Mouse (Mus musculus) midbrain, embryonic 10.5 days (tissue): ENCODE measurements around the gene Gm10762. TPM values are rescaled to one million over a fixed set of nuclear protein-coding genes. Genes with fewer than 3 reads are reported as not detected.

Experiments used
- DNase-seq: peaks from one replicate; pipeline ENCODE4 v3.0.0-alpha.2; 2017; ENCODE audit warnings: low spot score
- H3K27ac ChIP-seq: fragments of 300-500 bp; sonication (generic); replicated peaks from 2 replicates; pipeline ENCODE4 v1.5.1; 2016; ENCODE audit warnings: mild to moderate bottlenecking
- H3K27me3 ChIP-seq: fragments of 300-500 bp; sonication (generic); 2 replicates; pipeline ENCODE4 v1.6.1; 2016; ENCODE audit warnings: low read depth, mild to moderate bottlenecking; ENCODE audit not compliant: poor library complexity, severe bottlenecking
- H3K36me3 ChIP-seq: fragments of 300-500 bp; sonication (generic); 2 replicates; pipeline ENCODE4 v1.6.1; 2016; ENCODE audit warnings: mild to moderate bottlenecking, moderate library complexity
- H3K4me1 ChIP-seq: fragments of 300-500 bp; sonication (generic); 2 replicates; pipeline ENCODE4 v1.6.1; 2016
- H3K4me3 ChIP-seq: fragments of 300-500 bp; sonication (generic); 2 replicates; pipeline ENCODE4 v1.5.1; 2016; ENCODE audit warnings: mild to moderate bottlenecking, moderate library complexity
- H3K9me3 ChIP-seq: fragments of 300-500 bp; sonication (generic); replicated peaks from 2 replicates; pipeline ENCODE4 v1.6.1; 2016; ENCODE audit warnings: mild to moderate bottlenecking
- WGBS: fragments of 180-500 bp; shearing (Covaris S2); methylation state at CpG from one replicate; pipeline ENCODE4 v1.1.7; 2016; 5-methylcytosine and 5-hydroxymethylcytosine counted together
- microRNA-seq: library from miRNA; unstranded; fragments of <30 nt; microRNA quantifications from one replicate; pipeline ENCODE4, GENCODE M21; 2017
- polyA plus RNA-seq: library from polyadenylated mRNA; unstranded; fragments of >200 nt; fragmentation: Nextera tagmentation; extraction: Ambion mirVana; gene quantifications from 2 replicates; pipeline ENCODE4 v1.2.1, GENCODE M21; 2016

The Gm10762 gene
- polyA plus RNA-seq, 1 experiment from 2014 or later: 16.1 TPM

GRCm38 (mm10) chr2:128947962-128948588, 19.4 kb downstream of the Gm10762 start:
- peaks cover 6% of the 10 kb centered on the region for H3K4me1 ChIP-seq
- 38% methylated on average over 6 of the region's 6 CpGs for WGBS

GRCm38 (mm10) chr2:128943538-128944528, 23.7 kb downstream of the Gm10762 start, which contains the start of gene Zc3h8:
Gene Zc3h8 (minus strand): TSS chr2:128944077.
- 2% methylated on average over 65 of the region's 65 CpGs for WGBS
- H3K4me3 ChIP-seq: peak within 1 kb of the TSS; percentile 88
- H3K9me3 ChIP-seq: no peaks in the 10 kb centered on the region
- H3K4me1 ChIP-seq: peaks cover 10% of the 10 kb centered on the region
- peak within 1 kb of the TSS; percentile 91 for H3K27ac ChIP-seq
- no peaks in the 10 kb centered on the region; the same call in 1 of the 2 replicates for H3K27me3 ChIP-seq
- peaks cover 9% of the 10 kb centered on the region for H3K36me3 ChIP-seq
- DNase-seq: peak; percentile 96

More at GRCm38 (mm10) chr2:128947962-128948588, 19.4 kb downstream of the Gm10762 start:
- peak; percentile 26 for DNase-seq
- no peaks in the 10 kb centered on the region; the same call in 1 of the 2 replicates for H3K27me3 ChIP-seq
- no peak overlapping the region for H3K4me3 ChIP-seq
- no peak overlapping the region for H3K27ac ChIP-seq
- no peaks in the 10 kb centered on the region for H3K36me3 ChIP-seq
- H3K9me3 ChIP-seq: no peaks in the 10 kb centered on the region

GRCm38 (mm10) chr2:128936256-128936655, 31.3 kb downstream of the Gm10762 start:
- no peaks in the 10 kb centered on the region for H3K4me1 ChIP-seq
- peaks cover 43% of the 10 kb centered on the region for H3K36me3 ChIP-seq
- no peak overlapping the region for H3K4me3 ChIP-seq
- 92% methylated on average over 3 of the region's 3 CpGs for WGBS
- H3K27ac ChIP-seq: no peak overlapping the region
- no peaks in the 10 kb centered on the region for H3K27me3 ChIP-seq
- no peak for DNase-seq
- no peaks in the 10 kb centered on the region for H3K9me3 ChIP-seq

- no peaks in the 10 kb centered on the region for H3K27me3 ChIP-seq
- H3K27ac ChIP-seq: no peak overlapping the region
- DNase-seq: no peak
- H3K4me1 ChIP-seq: no peaks in the 10 kb centered on the region
- H3K9me3 ChIP-seq: no peaks in the 10 kb centered on the region
- no peak overlapping the region for H3K4me3 ChIP-seq
- H3K36me3 ChIP-seq: peaks cover 54% of the 10 kb centered on the region
Measured at GRCm38 (mm10) chr2:128930704-128931103, 36.8 kb downstream of the Gm10762 start.

- Histone ChIP-seq H3K4me3 (no peak overlapping the region), H3K9me3 (no peaks in the 10 kb centered on the region), H3K27me3 (no peaks in the 10 kb centered on the region), H3K27ac (no peak overlapping the region), H3K36me3 (peaks cover 50% of the 10 kb centered on the region), H3K4me1 (no peaks in the 10 kb centered on the region)
- WGBS: 94% methylated on average over 3 of the region's 3 CpGs
- no peak for DNase-seq
Measured at GRCm38 (mm10) chr2:128928446-128928845, 39.1 kb downstream of the Gm10762 start.

- H3K36me3 ChIP-seq: peaks cover 32% of the 10 kb centered on the region
- no peaks in the 10 kb centered on the region for H3K27me3 ChIP-seq
- no peaks in the 10 kb centered on the region for H3K4me1 ChIP-seq
- no peak overlapping the region for H3K4me3 ChIP-seq
- no peak for DNase-seq
- WGBS: 86% methylated on average over 4 of the region's 4 CpGs
- no peak overlapping the region for H3K27ac ChIP-seq
- H3K9me3 ChIP-seq: no peaks in the 10 kb centered on the region
Measured at GRCm38 (mm10) chr2:128924799-128925198, 42.7 kb downstream of the Gm10762 start.

Small RNA genes lying within 50 kb of the gene (microRNA-seq; reads per million reads assigned to microRNA genes)
- not detected for gene Gm22859

Other genes with a start within 250 kb of the Gm10762 start
- gene Tmem87b, start 149.6 kb downstream of the Gm10762 start, polyA plus RNA-seq: 21.7 and 26.8 TPM in 2 replicates
- 2.7 and 3.1 TPM in 2 replicates for gene Fbln7, start 104.7 kb downstream of the Gm10762 start, polyA plus RNA-seq
- 8.8 and 9.0 TPM in 2 replicates for gene Zc3h8, start 23.6 kb downstream of the Gm10762 start, polyA plus RNA-seq
- 1.5 and 1.9 TPM in 2 replicates for gene Zc3h6, start 323 bp downstream of the Gm10762 start, polyA plus RNA-seq
- 0.14 and 0.20 TPM in 2 replicates for gene Vinac1, start 80.4 kb upstream of the Gm10762 start, polyA plus RNA-seq
- 12.4 and 13.3 TPM in 2 replicates for gene Ttl, start 98.2 kb upstream of the Gm10762 start, polyA plus RNA-seq
- gene Polr1b, start 133.3 kb upstream of the Gm10762 start, polyA plus RNA-seq: 35.5 and 37.2 TPM in 2 replicates
- 28.7 and 31.6 TPM in 2 replicates for gene Chchd5, start 162.0 kb upstream of the Gm10762 start, polyA plus RNA-seq
- gene Slc20a1, start 231.0 kb upstream of the Gm10762 start, polyA plus RNA-seq: 53.7 and 55.6 TPM in 2 replicates